Mouse (Mus musculus) MN1 (cell line): ENCODE measurements around the gene Fmo2.

ENCODE experiments used
- DNase-seq: peaks from one replicate; pipeline ENCODE4 v3.0.0-alpha.2; 2016; ENCODE audit warnings: low spot score

Gene Fmo2

DNA sequence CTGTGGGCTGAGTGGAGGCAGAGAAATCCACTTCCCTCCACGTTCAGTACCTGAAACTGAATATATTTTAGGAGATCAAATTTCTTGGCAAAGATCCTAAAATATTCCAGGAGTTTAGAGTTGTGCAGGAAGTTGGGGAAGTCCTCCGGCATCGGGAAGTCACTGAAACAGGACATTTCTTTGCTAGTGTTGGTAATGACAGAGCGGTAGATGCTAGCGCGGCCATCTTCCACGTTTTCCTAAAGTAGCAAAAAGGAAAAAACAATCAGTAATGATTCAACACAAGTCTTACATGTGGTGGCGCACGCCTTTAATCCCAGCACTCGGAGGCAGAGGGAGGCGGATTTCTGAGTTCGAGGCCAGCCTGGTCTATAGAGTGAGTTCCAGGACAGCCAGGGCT, 9.9 kb downstream of the Fmo2 start:
- DNase-seq = no peak

DNA sequence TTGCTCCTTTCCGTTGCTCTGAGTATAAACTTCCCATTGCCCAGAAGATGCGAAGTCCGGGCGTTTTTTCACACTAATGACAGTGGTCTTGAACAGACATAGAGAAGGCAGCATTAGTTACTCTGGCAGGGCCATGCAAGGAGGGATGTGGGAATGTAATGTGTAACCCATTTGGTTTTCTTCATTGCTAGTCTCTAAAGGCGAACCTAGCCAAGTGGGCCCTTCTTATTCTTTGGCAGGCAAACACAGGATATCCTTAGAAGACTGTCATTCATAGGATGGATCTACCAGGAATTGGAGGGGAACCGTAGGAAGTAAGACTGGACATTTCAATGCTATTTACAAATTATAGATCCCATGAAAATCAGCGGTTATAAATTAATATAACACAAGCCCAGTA, 10.9 kb downstream of the Fmo2 start:
- no peak for DNase-seq

DNA sequence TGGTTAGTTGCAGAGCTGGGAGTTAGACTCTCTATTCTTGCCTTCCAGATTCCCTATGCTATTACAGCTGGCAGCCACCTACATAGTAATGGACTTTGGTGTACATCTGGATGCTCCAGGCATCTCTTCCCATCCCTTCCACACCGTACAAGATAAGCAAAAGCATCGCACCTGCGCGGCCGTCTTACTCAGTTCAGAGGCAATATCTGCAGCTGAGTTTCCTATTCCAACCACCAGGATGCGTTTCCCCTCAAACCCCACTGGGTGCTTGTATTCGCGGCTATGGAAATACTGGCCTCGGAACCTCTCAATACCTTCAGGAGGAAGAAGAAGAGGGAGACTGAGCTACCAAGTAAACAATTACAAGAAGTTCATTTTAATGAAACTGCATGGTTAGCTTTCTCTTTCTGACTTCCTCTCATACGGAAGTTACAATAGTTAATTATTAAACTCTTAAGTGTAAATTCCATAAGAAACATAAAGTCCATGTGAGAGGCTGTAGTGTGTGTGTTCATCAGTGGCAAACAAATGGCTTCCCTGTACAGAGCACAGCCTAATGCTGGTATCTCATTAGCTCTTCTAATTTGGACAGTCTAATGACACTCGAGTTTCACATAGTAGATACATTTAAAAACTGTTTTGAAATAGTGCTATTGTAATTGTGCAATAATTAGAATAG, 12.2 kb downstream of the Fmo2 start:
- DNase-seq = no peak

- no peak for DNase-seq
Measured at GRCm38 (mm10) chr1:162882681-162883080, 15.8 kb downstream of the Fmo2 start.

GRCm38 (mm10) chr1:162879595-162880369, 18.7 kb downstream of the Fmo2 start:
- DNase-seq = no peak

GRCm38 (mm10) chr1:162875091-162875490, 23.4 kb downstream of the Fmo2 start:
- no peak for DNase-seq

DNA sequence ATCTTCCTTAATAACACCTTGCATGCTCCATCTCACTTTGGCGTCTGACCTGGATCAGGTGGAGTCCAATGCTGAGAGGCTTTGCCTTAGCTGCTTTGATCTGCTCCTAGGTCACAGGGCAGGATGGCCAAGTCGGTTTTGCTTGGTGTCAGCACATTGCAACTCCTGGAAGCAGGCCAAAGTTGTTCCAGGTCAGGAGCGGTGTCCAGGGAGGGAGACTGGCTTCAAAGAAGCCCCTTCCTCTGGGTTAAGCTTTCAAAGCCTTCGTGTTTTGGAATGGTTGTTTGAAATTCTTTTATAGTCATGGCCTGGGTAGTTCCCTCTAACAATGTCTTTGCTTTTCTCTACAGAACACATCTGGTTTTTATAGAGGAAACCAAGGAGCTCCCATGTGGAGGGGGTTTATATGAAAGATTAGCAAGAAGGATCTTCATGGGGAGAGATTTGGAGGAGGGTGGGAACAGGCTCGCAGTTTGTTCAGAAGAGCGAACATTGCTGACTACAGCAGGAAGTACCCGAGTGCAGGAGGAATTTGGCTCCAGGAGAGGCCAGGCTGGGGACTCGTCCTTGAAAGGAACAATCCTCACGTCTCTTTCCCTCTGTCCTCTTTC, 26.7 kb downstream of the Fmo2 start:
- no peak for DNase-seq

DNA sequence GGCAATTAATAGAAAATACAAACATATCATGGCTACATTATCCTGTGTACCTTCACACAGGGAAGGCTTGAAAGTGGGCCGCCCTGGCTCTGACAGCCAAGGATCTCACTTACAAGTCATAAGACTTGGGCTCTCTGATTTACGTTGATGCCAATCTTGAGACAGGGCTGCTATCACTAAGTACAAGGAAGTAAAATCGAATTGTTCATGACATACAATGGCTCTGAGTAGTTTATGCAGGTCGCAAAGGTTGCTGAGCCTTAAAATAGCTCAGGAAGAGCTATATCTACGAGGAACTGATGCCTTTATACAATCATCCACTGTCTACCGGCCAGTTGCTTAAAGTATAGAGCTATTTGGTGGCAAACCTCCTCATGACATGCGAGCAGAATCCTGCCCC, 27.5 kb downstream of the Fmo2 start:
- DNase-seq = no peak

DNA sequence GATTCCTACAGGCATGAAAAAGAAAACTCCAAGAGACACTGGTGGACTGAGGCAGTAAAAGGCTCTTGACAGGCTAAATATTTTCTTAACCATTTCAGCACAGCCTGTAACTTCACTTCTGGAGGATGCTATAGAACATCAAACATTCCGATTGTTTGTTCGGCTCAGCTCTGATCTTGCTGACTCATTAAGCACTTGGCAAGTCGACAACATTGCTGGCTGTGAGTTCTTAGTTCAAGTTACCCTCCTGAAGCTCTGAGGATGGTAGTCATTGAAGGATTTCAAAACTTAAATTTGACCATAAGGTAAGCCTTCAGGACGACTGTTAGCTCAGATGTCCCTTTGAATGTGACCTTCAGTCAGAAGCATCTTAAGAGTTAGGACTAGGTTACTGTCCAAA, 31.1 kb downstream of the Fmo2 start:
- DNase-seq = no peak

DNA sequence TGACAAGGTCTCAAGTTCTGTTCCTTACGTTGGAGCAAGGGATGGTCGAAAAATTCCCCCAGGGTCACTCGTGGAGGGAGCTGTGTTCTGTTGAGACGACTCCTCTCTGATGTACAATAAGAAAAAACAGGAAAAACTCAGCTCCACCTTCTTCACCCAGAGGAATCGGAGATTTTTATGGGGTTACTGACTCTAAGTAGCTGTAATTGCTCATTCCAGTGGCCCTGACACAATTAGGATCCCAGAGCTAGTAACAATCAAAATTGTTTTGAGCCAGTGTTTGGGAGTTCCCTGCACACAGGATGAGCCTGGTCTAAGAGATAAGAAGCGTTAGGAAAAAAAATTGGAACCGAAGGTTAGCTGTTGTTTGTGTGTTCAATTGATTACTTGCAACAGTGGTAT, 32.2 kb downstream of the Fmo2 start, which contains the start of gene Fmo1:
Gene Fmo1 (minus strand): TSS at position 331 of the 402 bp plus-strand sequence.
- DNase-seq = no peak

DNA sequence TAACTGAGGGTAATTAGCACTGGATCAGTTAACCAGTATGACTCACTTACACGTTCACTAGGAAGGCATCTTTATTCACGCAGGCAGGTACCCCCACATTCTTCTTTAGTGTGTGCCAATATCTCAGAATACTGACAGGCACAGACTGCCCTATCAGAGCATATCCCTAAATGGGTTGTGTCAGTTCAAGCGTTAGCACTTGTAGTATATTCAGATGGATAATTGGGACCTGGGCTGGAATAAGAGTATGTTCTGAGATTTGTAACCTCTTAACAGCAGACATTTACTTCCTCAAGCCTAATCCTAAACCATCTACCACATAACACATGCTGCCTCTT, 33.1 kb downstream of the Fmo2 start:
- no peak for DNase-seq

GRCm38 (mm10) chr1:162864816-162865492, 33.6 kb downstream of the Fmo2 start:
- no peak for DNase-seq

DNA sequence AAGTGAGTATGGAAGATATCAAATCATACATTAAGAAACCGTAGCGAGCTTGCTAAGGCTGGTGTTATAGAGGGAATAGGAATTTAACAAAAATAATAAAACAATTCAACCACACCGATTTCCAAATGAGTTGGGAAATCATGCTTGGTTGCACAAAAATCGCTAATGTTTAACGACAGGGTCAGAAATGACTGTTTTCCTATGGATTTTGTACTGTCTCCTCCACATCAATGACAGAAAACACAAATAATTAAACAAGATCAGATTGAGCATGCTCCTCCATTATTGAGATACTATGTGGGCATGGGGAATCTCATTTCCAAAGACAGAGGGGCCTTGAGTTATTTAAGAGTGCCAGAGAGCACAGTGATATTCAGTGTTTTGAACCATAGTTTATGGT, 34.2 kb downstream of the Fmo2 start:
- no peak for DNase-seq

DNA sequence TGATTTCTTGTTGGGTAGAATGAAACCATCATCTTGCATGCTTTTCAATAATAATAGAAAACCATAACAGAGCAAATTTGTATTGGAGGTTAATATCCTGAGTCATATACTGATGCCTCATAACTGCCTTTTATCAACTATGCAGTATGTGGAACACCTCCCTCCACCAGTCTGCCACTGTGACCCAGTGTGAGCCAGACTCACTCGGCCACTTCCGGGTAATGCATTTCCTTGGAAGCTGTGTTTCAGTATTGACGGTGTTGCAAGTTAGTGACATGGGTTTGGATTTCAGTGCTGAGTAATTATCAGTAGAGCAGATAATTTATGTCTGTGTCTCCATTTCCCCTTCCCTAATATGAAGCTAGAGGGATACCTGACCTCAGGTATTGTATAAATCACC, 34.9 kb downstream of the Fmo2 start:
- DNase-seq = no peak

DNA sequence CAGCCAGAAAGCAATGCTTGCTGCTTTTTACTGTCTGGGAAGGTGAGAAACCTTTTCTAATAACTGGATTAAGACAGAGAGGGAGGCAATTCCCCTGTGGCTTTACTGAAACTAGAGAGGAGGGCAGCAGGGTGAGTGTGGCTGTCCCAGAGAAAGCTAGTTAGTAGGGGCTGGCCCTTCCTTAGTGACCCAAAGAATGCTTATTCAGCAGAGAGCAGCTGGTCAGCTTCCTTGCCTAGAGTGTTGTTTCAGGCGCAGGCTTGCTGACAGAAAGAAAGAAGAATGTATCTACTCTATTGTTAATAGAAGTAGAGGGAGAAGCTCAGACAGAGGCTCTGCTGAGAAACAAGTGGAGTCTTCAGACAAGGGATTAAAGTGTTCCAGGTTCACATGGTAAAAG, 36.2 kb downstream of the Fmo2 start:
- DNase-seq = no peak

GRCm38 (mm10) chr1:162859996-162860605, 38.4 kb downstream of the Fmo2 start:
- DNase-seq = no peak

DNA sequence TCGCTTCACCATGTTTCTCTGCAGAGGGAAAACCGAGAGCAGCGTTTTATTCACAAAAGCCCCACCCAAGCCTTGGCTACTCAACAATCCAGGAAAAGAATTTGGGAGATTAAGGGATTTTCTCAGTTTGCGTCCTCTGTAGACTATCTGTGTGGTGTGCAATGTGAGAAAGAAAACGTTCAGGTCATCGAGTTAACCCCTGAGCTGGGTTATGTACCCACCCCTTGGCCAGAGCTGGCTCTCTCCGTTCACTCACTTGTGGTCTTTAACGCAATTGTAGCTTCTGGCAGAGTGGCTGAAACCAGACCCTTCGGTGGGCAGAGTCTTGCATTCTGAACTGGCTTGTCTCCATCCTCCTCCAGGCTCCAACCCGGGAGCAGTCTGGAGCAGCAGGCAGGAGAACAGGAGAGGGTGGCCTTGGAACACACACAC, 39.0 kb downstream of the Fmo2 start:
- DNase-seq = no peak

DNA sequence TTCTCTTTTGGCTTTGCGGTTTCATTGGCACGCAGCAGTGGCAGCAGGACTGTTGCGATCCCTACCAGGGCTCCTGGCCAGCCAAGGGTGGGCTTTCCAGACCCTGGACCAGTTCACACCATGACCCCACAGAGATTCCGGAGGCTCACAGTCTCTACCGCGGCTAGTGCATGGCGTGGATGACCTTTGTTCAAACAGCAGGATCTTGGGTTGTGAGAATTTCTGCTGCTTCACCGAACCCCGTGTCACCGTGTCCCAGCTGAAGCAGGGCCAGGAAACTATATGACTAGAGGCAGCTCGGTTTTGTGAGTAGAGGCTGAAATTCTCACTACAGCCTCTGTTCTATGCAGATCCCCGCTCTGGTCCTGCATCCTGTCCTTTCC, 39.8 kb downstream of the Fmo2 start:
- DNase-seq = no peak

GRCm38 (mm10) chr1:162857766-162858747, 40.5 kb downstream of the Fmo2 start:
- no peak for DNase-seq

DNA sequence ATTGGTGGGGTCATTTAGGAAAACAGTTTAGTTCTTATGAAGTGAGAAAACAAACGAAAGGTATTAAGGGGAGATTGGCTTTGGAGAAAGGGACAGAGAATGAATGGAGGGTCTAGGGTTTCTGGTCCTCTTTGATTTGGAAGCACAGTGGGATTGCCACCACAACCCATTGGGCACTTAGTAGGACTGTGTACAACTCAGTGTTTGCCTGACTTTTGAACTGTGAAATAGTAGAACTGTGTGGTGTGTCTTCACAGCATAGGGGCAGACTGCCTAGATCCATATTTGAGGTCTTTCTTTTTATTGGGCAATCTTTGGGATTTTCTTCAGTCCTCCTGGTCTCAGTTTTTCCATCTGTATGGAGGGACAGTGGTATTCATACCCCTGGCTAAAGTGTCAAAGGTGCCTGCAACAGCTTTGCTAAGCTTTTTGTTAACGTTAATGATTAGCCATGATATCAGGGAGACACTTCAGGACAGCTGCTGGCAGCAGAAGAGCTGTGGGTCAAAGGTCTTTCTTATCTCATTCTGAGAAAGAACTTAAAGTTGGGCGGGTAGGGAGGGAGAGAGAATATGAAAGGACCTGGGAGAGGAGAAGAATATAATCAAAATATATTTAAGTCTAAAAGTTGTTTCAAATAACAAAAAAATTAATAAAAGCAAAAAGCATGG, 44.6 kb downstream of the Fmo2 start:
- DNase-seq = no peak

GRCm38 (mm10) chr1:162847554-162847953, 51.0 kb downstream of the Fmo2 start:
- DNase-seq = no peak
